Comparison of ENCODE assay signal across 17 mouse cellular contexts in genomic region chr3:15196101-15196500, GRCm38 (mm10).
DNase-seq lines count a peak whose midpoint lies in the region; ATAC-seq and TF ChIP-seq lines count a peak whose summit lies in the region.
"Had no signal": no experiment of that assay in that cellular context is flagged by ENCODE, and none has a peak within 500 bp of the region (broad histone marks: within the 10 kb centered on the region; RNA-seq: fewer than 3 reads in every experiment).

No protein-coding gene starts in this region.

- 42% methylated on average over 1 of the region's 1 CpGs for WGBS in lung, embryonic 14.5 days
- 72% methylated on average over 1 of the region's 1 CpGs for WGBS in lung, adult 2 months
- 56% methylated on average over 1 of the region's 1 CpGs for WGBS in liver, postnatal 0 days (ENCODE audit: insufficient replicate concordance)
- WGBS in forebrain, embryonic 12.5 days: 80% methylated on average over 1 of the region's 1 CpGs

- H3K4me2 ChIP-seq in lung, embryonic 14.5 days: no peak overlapping the region
- no peak overlapping the region for H3K4me2 ChIP-seq in liver, postnatal 0 days (ENCODE audit: low read depth, low read length)
- no peak overlapping the region for H3K4me2 ChIP-seq in forebrain, embryonic 12.5 days
- H3K4me2 ChIP-seq: embryonic facial prominence, embryonic 12.5 days; heart, embryonic 15.5 days; hindbrain, embryonic 13.5 days; liver, embryonic 13.5 days; midbrain, embryonic 11.5 days had no signal

- H3K9ac ChIP-seq in lung, embryonic 14.5 days: no peak overlapping the region
- H3K9ac ChIP-seq in liver, postnatal 0 days (replicated peaks): no peak overlapping the region
- H3K9ac ChIP-seq in forebrain, embryonic 12.5 days: no peak overlapping the region
- H3K9ac ChIP-seq: embryonic facial prominence, embryonic 12.5 days; heart, embryonic 15.5 days; hindbrain, embryonic 13.5 days; liver, embryonic 13.5 days had no signal

- TF ChIP-seq EP300 in liver, postnatal 0 days (IDR thresholded peaks at IDR 0.05; ENCODE audit: low read depth): no peak

- H3K27me3 ChIP-seq in lung, embryonic 14.5 days (ENCODE audit: insufficient read depth, low read length): no peaks in the 10 kb centered on the region
- no peaks in the 10 kb centered on the region for H3K27me3 ChIP-seq in liver, postnatal 0 days (ENCODE audit: insufficient read depth, low read length)
- H3K27me3 ChIP-seq in forebrain, embryonic 12.5 days: no peaks in the 10 kb centered on the region
- H3K27me3 ChIP-seq: embryonic facial prominence, embryonic 12.5 days; heart, embryonic 15.5 days; hindbrain, embryonic 13.5 days; liver, embryonic 13.5 days had no signal

- H3K27ac ChIP-seq in lung, embryonic 14.5 days (ENCODE audit: low read depth): no peak overlapping the region
- no peak overlapping the region for H3K27ac ChIP-seq in liver, postnatal 0 days (ENCODE audit: low read depth)
- H3K27ac ChIP-seq in forebrain, embryonic 12.5 days: no peak overlapping the region
- H3K27ac ChIP-seq: embryonic facial prominence, embryonic 12.5 days; heart, embryonic 15.5 days; hindbrain, embryonic 13.5 days; liver, embryonic 13.5 days had no signal

- peak; percentile 10 for DNase-seq in kidney, adult 9 months
- DNase-seq in kidney, adult 8-10 months: no peak
- peak; percentile 82 for DNase-seq in lung, embryonic 14.5 days
- no peak for DNase-seq in lung, adult 2 months
- DNase-seq in liver, postnatal 0 days: no peak
- DNase-seq in ovary, postnatal 10 days (ENCODE audit: low spot score): no peak
- no peak for DNase-seq in embryo, embryonic 9.5 days (ENCODE audit: extremely low spot score)
- DNase-seq: cerebellum, postnatal 25 days; heart, adult 11 months; liver, embryonic 13.5 days; right cerebral cortex, postnatal 14 days; thymus, adult 18-20 months had no signal

- no peaks in the 10 kb centered on the region for H3K9me3 ChIP-seq in lung, embryonic 14.5 days (ENCODE audit: low read depth, low read length)
- no peaks in the 10 kb centered on the region for H3K9me3 ChIP-seq in liver, postnatal 0 days (ENCODE audit: low read length)
- no peaks in the 10 kb centered on the region for H3K9me3 ChIP-seq in forebrain, embryonic 12.5 days
- H3K9me3 ChIP-seq: embryonic facial prominence, embryonic 12.5 days; heart, embryonic 15.5 days; hindbrain, embryonic 13.5 days; liver, embryonic 13.5 days had no signal

- no peaks in the 10 kb centered on the region for H3K36me3 ChIP-seq in lung, embryonic 14.5 days (ENCODE audit: insufficient read depth)
- no peaks in the 10 kb centered on the region for H3K36me3 ChIP-seq in liver, postnatal 0 days (replicated peaks; ENCODE audit: insufficient read depth, low read length)
- H3K36me3 ChIP-seq in forebrain, embryonic 12.5 days (replicated peaks): no peaks in the 10 kb centered on the region
- H3K36me3 ChIP-seq: embryonic facial prominence, embryonic 12.5 days; heart, embryonic 15.5 days; hindbrain, embryonic 13.5 days; liver, embryonic 13.5 days had no signal

- TF ChIP-seq CTCF in lung, embryonic 14.5 days (IDR thresholded peaks at IDR 0.05; ENCODE audit: low read depth): no peak
- no peak for TF ChIP-seq CTCF in lung, adult 2 months (IDR thresholded peaks at IDR 0.05; ENCODE audit: insufficient read depth, low read length)
- TF ChIP-seq CTCF in liver, postnatal 0 days (IDR thresholded peaks at IDR 0.05; ENCODE audit: low read depth): no peak

- no peak overlapping the region for H3K4me3 ChIP-seq in lung, embryonic 14.5 days (ENCODE audit: low read depth, low read length)
- H3K4me3 ChIP-seq in lung, adult 2 months (replicated peaks; ENCODE audit: extremely low read depth, low read depth, low read length): no peak overlapping the region
- H3K4me3 ChIP-seq in liver, postnatal 0 days (ENCODE audit: low read depth, low read length): no peak overlapping the region
- H3K4me3 ChIP-seq in forebrain, embryonic 12.5 days (replicated peaks): no peak overlapping the region
- H3K4me3 ChIP-seq: embryonic facial prominence, embryonic 12.5 days; heart, embryonic 15.5 days; hindbrain, embryonic 13.5 days; liver, embryonic 13.5 days had no signal

- H3K4me1 ChIP-seq in lung, embryonic 14.5 days (ENCODE audit: insufficient read depth): no peaks in the 10 kb centered on the region
- H3K4me1 ChIP-seq in lung, adult 2 months (ENCODE audit: control insufficient read depth, insufficient read depth, low read length): peaks cover 4% of the 10 kb centered on the region; the same call in 1 of the 2 replicates
- no peaks in the 10 kb centered on the region for H3K4me1 ChIP-seq in liver, postnatal 0 days (ENCODE audit: insufficient read depth)
- peaks cover 3% of the 10 kb centered on the region; the same call in 1 of the 2 replicates for H3K4me1 ChIP-seq in forebrain, embryonic 12.5 days
- H3K4me1 ChIP-seq: embryonic facial prominence, embryonic 12.5 days; heart, embryonic 15.5 days; hindbrain, embryonic 13.5 days; liver, embryonic 13.5 days had no signal

- ATAC-seq in lung, embryonic 14.5 days (ENCODE audit: insufficient read depth): peak; percentile 81
- ATAC-seq in liver, postnatal 0 days: peak; percentile 59
- no peak for ATAC-seq in forebrain, embryonic 12.5 days (ENCODE audit: low FRiP score)

- TF ChIP-seq POLR2A in lung, adult 2 months (IDR thresholded peaks at IDR 0.05; ENCODE audit: borderline replicate concordance, extremely low read depth, low read depth, low read length): no peak

Comparison
In these comparisons a context has a peak if more than half of its experiments do, and no peak if none do; other contexts are left out.
1. DNase-seq: peak in kidney, adult 9 months (single experiment) and lung, embryonic 14.5 days (single experiment); none in kidney, adult 8-10 months (0 of 2), lung, adult 2 months (single experiment), liver, postnatal 0 days (single experiment), ovary, postnatal 10 days (single experiment) and embryo, embryonic 9.5 days (single experiment).